Mouse (Mus musculus) mouse embryonic stem cell (cell line): ENCODE results near the gene Cnot10.

Experiments used
- in situ Hi-C, 2 experiments: fragments of 300-500 bp; cut with MboI; formaldehyde crosslinking; loops; 1 replicate in 1 of 2; 3 replicates in 1 of 2; pipeline ENCODE4 v1.14.3; 2019 to 2020; ENCODE audit warnings: low sequenced_read_pairs in 2 of 2, low pct_unique_long_range_greater_than_20kb in 1 of 2, mixed read lengths in 1 of 2; ENCODE audit not compliant: unreplicated experiment in 1 of 2

Cnot10 gene

DNA sequence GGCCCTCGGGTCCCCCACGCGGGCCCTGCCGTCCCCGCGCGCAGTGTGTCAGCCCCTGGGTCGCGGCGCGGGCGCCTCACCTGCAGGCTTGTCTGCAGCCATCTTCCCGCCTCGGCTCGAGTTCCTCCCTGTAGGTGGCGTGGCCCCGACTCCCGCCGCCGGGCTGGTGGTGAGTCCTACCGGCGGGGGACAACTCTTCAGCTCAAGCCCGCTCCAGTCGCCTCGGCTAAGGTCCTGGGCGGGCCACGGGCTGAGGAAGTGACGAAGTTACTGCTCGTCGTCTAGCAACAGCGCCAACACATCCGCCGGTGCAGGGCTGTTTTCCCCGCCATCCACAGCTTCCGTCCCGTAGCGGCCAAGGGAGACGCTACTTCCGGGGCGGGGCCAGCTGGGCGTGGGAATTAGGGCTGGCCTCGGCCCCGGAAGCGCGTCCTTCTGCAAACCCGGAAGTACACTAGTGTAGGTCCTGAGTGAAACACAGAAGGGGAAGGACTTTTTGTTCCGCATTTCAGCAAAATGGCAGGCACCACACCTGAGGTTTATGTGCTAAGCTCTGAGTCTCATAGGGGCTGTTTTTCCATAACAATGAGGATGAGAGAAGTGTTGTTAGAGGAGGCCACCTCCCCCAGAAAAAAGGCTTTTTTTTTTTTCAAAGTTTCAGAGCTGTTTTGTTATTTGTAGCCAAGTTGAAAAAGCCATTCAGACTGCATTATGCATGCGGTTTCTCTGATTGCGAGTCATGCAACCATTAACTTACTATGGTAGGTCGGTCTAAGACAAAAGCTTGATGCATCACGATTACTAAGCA, at the start of gene Cnot10:
Cnot10 (minus strand) TSS at position 346 of the 808 bp plus-strand sequence.
- in situ Hi-C loops = no loop called here

DNA sequence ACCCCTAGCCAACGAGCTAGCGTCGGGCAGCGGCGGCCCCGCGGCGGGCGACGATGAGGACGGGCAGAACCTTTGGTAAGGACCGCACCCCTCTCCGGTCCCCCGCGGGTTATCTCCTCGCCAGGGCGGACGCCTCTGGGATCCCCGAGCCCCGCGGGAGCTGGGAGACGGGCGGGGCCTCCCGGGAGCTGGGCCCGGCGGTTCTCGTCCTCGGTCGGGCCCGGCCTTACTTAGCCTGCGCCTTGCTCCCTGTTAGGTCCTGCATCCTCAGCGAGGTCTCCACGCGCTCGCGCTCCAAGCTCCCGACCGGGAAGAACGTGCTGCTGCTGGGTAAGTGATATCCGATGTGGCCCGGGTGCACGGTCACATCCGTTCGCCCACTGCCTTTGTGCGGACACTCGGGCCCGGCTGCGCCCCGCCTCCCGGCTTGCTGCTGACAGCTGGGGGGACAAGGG, 49.0 kb upstream of the Cnot10 start:
- in situ Hi-C loops = no loop called here

DNA sequence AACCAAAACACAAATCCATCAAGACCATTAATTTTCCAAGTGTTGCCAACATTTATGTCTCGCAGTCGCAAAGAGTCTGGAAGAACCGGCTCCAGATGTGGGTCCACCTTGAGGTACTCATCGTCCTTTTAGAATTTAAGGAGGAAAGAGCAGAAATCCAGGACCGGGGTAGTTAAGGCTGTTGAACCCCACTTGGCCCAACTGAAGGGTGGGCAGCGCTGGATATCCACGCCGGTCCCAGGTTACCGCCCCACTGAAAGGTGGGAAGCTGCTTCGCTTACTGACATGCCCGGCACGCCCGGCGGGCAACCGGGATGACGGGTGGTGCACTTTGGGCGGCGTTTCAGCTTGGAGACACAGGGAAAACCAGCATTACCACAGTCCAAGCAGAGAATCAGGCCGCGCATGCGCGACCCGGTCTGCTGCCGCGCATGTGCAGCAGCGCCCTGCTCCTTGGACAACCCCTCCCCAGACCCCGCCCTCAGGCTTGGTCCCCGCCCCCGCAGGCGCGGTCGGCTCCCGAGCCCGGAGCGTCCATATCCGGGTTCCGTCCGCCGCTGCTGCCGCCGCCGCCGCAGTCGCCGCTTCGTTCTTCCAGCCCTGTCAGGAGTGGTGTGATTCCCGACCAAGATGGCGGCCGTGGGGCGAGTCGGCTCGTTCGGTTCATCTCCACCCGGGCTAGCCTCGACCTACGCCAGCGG, 48.4 kb upstream of the Cnot10 start, which contains the start of gene Dync1li1:
Dync1li1 (plus strand) TSS at position 539 of the 701 bp plus-strand sequence.
- in situ Hi-C loops = no loop called here

DNA sequence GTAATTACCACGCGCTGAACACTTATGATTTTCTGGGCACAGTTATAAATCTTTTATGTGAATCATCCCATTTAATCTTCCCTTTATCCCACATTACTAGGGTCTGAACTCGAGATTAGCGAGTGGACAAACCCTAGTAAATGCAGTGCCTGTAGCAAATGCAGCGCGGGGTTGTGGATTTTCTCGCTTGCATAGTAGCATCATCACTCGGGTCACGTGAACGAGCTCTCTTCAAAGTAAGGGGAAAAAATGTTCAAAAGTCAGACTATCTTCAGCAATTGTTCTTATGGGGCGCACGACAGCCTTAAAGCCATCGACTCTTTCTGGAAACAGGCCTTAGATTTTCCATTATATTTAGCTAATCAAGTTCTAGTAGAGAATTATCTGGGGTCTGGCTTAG, 47.7 kb upstream of the Cnot10 start:
- in situ Hi-C loops = no loop called here

DNA sequence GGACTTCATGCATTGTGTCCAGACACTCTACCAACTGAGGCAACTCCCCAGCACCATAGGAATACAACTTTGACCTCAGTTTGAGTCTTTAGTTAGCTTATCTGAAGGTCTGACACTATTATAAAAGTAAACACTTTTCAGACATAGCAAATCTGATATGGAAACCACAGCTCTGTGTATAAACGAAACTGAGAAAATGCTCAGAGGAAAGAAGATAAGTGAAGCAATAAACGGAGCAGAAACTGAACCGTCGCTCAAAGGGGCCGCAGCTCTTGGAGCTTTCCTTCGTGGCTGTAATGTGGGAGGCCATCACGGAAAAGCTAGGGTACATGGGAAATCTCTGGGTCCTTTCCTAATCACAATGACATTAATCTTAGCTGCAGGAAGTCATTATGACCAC, 46.3 kb upstream of the Cnot10 start:
- in situ Hi-C loops = no loop called here

DNA sequence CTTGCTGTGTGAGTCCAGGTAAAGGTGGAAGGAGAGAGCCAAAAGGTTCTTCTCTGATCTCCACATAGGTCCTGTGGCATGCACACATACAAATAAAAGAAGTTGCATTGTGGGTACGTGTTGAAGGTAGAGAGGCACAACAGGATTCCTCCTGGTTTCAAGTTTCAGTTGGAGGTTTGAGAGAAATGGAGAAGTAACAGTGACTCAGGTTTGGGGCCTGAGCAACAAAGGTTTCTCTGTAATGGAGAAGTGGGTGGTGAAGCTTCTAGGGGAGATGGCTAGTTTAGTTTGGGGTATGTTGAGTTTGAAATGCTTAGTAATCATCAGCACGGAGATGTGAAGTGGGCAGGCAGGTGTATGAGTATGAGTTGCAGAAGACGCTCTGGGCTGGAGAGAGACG, 42.2 kb upstream of the Cnot10 start:
- in situ Hi-C loops = no loop called here

DNA sequence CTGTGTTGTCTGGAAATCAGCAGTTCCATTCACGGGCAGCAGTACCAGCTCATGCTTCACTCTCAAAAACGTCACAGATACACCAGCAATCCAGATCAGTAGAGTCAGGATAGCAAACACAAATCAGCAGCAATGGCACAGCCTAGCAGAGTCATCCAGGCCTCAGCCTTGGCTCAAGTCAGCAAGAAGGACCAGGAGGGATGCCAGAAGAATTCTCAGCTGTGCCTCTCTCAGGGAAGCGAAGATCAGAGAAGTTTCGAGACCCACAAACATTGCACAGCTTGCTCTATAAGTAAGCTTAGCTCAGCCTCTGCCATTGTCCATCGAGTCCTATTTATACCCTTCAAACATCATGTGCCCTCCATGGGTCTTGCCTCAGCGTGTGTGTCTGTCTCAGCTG, 40.5 kb upstream of the Cnot10 start:
- in situ Hi-C loops = no loop called here

DNA sequence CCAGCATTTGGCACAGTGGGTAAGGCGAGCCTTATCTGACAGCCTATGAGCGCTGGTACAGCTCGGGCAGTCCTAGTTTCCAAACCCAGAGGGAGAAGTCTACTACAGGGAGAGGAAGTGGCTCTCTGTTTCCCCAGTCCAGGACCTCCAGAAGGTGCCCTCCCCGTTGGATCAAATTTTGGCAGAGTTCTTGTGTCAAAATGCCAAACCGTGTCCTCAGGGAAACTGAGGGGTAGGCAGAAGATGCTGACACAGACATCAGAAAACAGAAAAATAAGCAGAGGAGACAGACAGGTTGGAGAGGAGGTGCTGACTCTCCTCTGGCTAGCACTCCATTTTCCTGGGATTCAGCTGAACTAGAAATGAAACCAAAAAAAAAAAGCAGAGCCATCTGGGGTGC, 40.0 kb upstream of the Cnot10 start:
- in situ Hi-C loops = no loop called here

DNA sequence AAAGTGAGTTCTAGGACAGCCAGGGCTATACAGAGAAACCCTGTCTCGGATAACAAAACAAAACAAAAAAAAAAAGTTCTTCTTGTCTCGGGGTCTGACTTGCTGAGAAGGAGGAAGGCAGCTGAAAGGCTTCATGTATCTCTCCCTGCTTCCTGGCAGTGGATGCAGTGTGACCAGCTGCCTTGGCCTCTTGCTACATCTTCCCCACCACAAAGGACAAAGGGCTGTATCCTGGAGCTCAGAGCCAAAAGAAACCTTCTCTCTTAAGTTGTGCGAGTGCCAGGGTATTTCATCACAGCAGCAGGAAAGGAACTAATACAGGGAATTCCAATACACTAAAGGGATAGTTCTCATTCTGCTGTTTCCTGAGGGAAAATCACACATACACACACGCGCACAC, 38.6 kb upstream of the Cnot10 start:
- in situ Hi-C loops = no loop called here

DNA sequence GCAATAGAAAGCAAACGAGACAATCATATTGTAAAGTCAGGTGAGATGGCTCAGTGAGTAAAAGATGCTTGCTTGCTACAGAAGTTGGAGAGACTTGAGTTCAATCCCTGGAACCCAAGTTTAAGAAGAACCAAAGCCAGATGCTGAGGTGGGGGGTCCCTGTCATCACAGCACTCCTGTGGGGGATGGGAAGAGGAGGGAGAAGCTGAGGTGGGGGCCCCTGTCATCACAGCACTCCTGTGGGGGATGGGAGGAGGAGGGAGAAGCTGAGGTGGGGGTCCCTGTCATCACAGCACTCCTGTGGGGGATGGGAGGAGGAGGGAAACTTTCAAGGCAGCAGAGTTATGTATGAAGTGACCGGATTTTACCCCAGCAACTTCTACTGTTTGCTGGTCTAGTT, 33.6 kb upstream of the Cnot10 start:
- in situ Hi-C loops = no loop called here

DNA sequence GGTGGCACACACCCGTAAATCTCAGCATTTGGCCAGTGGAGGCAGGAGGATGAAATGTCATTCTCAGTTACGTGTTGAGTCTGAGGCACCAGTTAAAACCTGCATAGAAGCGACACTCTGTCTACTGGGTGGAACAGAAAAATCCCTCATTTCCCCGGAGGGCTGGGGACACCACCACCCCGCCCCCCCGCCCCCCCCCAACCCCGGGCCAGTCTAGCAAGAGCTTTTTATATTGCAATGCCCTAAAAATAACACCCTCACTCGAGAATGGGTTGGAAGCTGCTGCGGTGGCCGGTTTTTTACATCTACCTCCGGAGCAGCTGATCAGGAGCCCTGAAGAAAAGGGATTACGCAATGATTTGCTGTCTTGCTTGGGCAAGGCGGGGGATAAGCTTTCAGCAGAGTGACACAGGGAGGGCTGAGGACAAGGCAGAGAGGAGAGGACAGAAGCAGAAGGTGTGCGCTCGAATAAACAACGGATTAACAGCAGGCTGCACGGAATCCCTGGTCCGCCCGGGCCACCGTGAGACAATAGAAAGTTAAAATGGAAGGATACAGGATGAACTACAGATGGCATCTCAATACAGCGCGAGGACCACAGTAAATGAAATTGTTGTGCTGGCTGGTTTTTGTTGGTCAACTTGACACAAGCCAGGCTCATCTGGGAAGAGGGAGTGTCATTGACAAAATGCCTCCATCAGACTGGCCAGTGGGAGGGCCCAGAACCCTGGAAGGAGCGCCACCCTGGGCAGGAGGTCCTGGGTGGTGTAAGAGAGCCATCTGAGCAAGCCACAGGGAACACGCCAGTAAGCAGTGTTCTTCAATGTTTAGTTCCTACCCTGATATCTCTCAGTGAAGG, 32.9 kb upstream of the Cnot10 start:
- in situ Hi-C loops = no loop called here

DNA sequence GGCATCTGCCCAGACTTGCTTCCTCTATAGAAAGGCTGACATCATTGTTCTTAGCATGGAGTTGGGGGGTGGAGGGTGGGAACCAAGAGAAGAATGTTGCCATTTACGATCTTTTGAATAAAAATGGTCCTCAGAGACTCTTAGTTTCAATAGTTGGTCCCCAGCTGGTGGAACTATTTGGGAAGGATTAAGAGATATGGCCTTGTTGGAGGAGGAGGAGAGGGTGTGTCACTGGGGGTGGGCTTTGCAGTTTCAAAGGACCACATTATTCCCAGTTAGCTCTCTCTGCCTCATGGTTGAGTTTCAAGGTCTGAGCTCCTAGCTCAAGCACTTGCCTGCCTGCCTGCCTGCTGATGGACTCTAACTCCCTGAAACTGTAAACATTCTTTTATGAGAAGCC, 32.0 kb upstream of the Cnot10 start:
- in situ Hi-C loops = no loop called here

DNA sequence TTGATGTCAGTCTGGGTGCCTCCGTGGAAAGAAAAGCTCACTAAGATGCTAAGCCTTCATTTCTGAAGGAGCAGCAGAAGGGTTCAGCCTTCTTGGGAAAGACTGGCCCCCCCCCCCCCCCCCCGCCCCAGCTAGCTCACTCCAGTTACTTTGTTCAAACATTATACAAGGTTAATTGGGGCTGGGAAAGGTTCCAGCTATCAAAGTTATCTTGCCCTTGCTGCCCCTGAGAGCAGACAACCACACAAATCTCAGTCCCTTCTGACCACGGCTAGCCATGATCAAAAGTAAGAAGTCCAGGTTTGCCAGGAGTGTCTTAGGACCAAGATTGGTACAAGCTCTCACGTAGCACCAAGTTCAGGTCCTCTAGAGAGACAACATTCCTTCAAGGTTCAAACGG, 29.0 kb upstream of the Cnot10 start:
- in situ Hi-C loops = no loop called here

DNA sequence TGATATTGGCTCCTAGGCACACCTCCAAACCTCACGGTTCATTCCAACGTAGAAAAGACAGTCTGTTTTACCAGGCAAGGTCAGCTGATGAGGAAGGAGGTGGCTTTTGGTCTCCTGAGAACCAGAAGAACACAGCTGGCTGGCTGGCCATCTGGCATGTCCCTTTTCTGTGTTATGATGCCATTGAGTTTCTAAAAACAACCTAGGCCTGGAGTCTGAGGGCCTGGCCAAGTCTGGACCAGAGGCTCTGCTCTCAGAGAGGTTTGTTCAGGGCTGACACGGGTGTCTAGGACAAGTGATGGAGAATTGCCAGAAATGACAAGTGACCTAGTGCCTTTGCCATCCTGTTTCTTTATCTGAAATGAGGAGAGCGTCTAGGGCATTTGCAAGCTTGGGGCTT, 28.1 kb upstream of the Cnot10 start:
- in situ Hi-C loops = no loop called here

DNA sequence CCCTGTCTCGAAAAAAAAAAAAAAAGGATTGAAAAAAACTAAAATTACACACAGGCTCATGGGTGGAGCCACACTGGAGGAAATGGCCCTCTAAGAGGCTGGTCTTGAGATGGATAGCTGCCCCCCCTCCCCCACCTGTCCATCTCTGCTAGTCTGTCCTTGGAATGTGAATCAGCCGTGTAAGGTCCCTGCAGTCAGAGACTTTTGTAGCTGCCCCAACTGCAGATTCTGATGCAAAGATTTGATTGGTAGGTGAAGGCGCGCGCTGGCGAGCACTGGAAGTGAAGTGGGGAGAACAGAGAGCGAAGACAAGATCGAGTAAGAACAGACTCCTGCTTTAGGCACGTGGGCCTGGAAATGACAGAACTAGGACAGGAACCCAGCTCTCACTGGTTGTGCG, 26.9 kb upstream of the Cnot10 start:
- in situ Hi-C loops = no loop called here

DNA sequence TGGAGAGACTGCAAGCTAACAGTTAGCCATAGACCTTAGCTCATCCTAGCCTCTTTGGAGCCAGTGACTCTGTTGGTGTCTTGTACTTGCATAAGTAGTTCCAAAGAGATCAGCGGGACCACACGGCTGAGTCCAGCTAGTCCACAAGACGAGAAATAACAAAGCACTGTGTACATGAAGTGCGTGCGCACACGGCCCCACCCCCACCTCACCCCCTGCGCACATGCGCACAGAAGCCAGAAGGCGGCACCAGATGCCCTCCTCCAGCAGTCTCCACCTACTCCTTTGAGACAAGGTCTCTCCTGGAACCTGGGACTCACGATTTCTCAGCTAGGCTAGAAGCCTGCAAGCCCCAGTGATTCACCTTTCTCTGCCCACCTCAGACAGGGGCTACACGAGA, 23.8 kb upstream of the Cnot10 start:
- in situ Hi-C loops = no loop called here

DNA sequence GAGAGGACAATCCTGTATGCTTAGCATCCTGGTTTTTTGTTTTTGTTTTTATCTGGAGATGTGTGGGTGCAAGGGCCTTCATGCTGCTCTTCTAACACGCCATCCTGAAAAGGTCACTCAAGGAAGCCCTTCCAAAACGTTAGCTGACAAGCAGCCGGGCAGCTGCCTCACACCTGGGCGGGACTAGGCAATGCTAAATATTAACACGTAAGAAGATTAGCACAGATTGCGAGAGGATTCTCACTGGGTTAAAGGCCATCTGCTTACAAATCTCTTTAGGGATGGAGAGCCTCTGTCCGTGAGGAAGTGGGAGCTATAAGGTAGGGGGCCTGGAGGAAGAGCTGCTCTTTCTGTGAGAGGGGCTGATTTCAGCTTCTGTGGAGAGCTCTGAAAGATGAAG, 22.0 kb upstream of the Cnot10 start:
- in situ Hi-C loops = no loop called here

DNA sequence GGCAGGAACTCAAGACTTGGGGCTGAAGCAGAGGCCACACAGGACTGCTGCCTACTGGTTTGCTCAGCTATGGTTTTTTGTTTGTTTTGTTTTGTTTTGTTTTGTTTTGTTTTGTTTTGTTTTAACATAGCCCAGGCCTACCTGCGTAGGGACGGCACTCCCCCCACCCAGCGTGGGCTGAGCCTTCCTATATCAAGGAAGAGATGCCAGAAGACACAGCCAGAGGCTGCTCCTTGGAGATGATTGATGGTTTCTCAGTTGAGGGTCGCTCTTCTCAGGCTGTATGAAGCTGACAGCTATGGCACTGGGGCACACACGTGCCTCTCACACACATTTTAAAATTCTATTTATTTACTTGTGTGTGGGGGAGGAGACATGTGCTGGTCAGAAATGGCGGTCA, 21.0 kb upstream of the Cnot10 start:
- in situ Hi-C loops = no loop called here

DNA sequence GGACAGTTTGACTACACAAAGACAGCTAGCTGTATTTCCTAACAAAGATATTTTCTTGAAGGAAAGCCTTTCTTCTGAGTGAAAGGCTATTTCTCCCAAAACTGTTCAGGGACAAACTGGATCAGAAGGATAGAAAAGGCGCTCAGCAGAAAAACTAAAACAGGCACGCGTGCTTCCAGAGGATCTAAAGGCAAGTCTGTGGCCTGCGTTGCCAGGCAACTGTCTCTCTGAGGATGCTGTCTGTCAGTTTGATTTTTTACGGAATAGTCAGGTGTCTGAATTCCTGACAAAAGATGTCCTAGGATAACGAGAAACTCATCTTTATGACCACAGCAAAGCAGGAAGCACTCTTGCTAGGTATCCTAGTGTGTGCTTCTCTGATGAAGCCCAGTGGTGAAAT, 20.5 kb upstream of the Cnot10 start:
- in situ Hi-C loops = no loop called here
